Mouse (Mus musculus): ENCODE measurements around the gene Fggy.

GRCm38 (mm10) chr4:95584107-95584762 is 26.9 kb downstream of the Fggy start:
- no peak for TF ChIP-seq POLR2A (IDR thresholded peaks at IDR 0.05; ENCODE audit: low read depth, low read length)
- TF ChIP-seq CTCF (conservative IDR thresholded peaks at IDR 0.05; ENCODE audit: insufficient read depth, insufficient read length, low read depth, low read length), result no peak

Measured in kidney, adult 2 months (tissue).